Mouse (Mus musculus) midbrain, embryonic 13.5 days (tissue): ENCODE measurements around the gene Pdap1. TPM values are rescaled to one million over a fixed set of nuclear protein-coding genes. Genes with fewer than 3 reads are reported as not detected.

Source experiments
- polyA plus RNA-seq: library from polyadenylated mRNA; unstranded; fragments of >200 nt; fragmentation: Nextera tagmentation; extraction: Ambion mirVana; gene quantifications from 2 replicates; pipeline ENCODE4 v1.2.1, GENCODE M21; 2015

Pdap1 gene
- polyA plus RNA-seq, 1 experiment from 2014 or later: 131 TPM

Other genes with a start within 250 kb of the Pdap1 start
- 26.9 and 32.2 TPM in 2 replicates for gene Smurf1, start 174.4 kb downstream of the Pdap1 start, polyA plus RNA-seq
- not detected in 2 replicates for gene Gm4871, start 107.5 kb downstream of the Pdap1 start, polyA plus RNA-seq
- gene 1700018F24Rik, start 97.2 kb downstream of the Pdap1 start, polyA plus RNA-seq: not detected in 2 replicates
- 250 and 259 TPM in 2 replicates for gene Arpc1a, start 56.4 kb downstream of the Pdap1 start, polyA plus RNA-seq
- not detected in 2 replicates for gene Kpna7, start 56.2 kb downstream of the Pdap1 start, polyA plus RNA-seq
- 51.3 and 64.1 TPM in 2 replicates for gene Arpc1b, start 26.0 kb downstream of the Pdap1 start, polyA plus RNA-seq
- 228 and 231 TPM in 2 replicates for gene Bud31, start 124 bp upstream of the Pdap1 start, polyA plus RNA-seq
- gene Ptcd1, start 26.9 kb upstream of the Pdap1 start, polyA plus RNA-seq: 22.1 and 22.8 TPM in 2 replicates
- gene Cpsf4, start 27.0 kb upstream of the Pdap1 start, polyA plus RNA-seq: 57.2 and 58.9 TPM in 2 replicates
- 677 and 698 TPM in 2 replicates for gene Atp5j2, start 51.8 kb upstream of the Pdap1 start, polyA plus RNA-seq
- gene Zkscan14, start 61.6 kb upstream of the Pdap1 start, polyA plus RNA-seq: 13.8 and 15.0 TPM in 2 replicates
- gene Zkscan5, start 64.3 kb upstream of the Pdap1 start, polyA plus RNA-seq: 18.9 and 19.7 TPM in 2 replicates
- gene Zfp655, start 91.5 kb upstream of the Pdap1 start, polyA plus RNA-seq: 38.7 and 40.9 TPM in 2 replicates
- 0.95 and 1.00 TPM in 2 replicates for gene Zscan25, start 140.3 kb upstream of the Pdap1 start, polyA plus RNA-seq
- not detected in 2 replicates for gene Cyp3a57, start 205.0 kb upstream of the Pdap1 start, polyA plus RNA-seq